Mouse (Mus musculus) cerebellum, adult 2 months (tissue): ENCODE results near the gene Pla2g10. TPM values are rescaled to one million over a fixed set of nuclear protein-coding genes. Genes with fewer than 3 reads are reported as not detected.
"Not testable (repeated sequence)": the region's sequence is repeated elsewhere in the genome, so short reads cannot be mapped to it uniquely, and the experiment has no call there.

Experiments
- DNase-seq, 2 experiments: peaks; one replicate each; pipeline ENCODE4 v3.0.0; 2021
- H3K27ac ChIP-seq: fragments of 200-500 bp; 2 replicates; pipeline ENCODE4 v1.5.1; 2012; ENCODE audit warnings: low read length, control low read depth, inconsistent platforms; ENCODE audit not compliant: insufficient read depth
- H3K27me3 ChIP-seq: fragments of 200-500 bp; 2 replicates; pipeline ENCODE4 v1.6.1; 2012; ENCODE audit warnings: inconsistent platforms, mild to moderate bottlenecking, low read length, moderate library complexity; ENCODE audit not compliant: control insufficient read depth, insufficient read depth
- H3K4me1 ChIP-seq: fragments of 200-500 bp; 2 replicates; pipeline ENCODE4 v1.6.1; 2011; ENCODE audit warnings: low read length; ENCODE audit not compliant: control insufficient read depth, insufficient read depth
- H3K4me3 ChIP-seq: fragments of 200-500 bp; replicated peaks from 2 replicates; pipeline ENCODE3; 2011; ENCODE audit warnings: mild to moderate bottlenecking, low read depth, low read length, control low read depth; ENCODE audit not compliant: insufficient read depth
- CTCF ChIP-seq: fragments of 200-500 bp; IDR thresholded peaks from 2 replicates; pipeline ENCODE4 v1.5.1; 2011; ENCODE audit warnings: low read depth, mild to moderate bottlenecking, control low read depth, low read length, moderate library complexity, borderline replicate concordance; ENCODE audit not compliant: insufficient read depth
- POLR2A ChIP-seq: fragments of 200-500 bp; IDR thresholded peaks from 2 replicates; pipeline ENCODE4 v1.6.1; 2011; ENCODE audit warnings: low read length, control low read depth, borderline replicate concordance; ENCODE audit not compliant: insufficient read depth
- WGBS: fragments of 180-500 bp; shearing (Covaris S2); methylation state at CpG from one replicate; pipeline ENCODE4 v1.1.7; 2018; 5-methylcytosine and 5-hydroxymethylcytosine counted together
- polyA plus RNA-seq: library from polyadenylated mRNA; depleted of rRNA; stranded (reverse); fragments of >200 nt; gene quantifications from 2 replicates; pipeline ENCODE4 v1.2.3, GENCODE M21; 2012

Gene Pla2g10
- polyA plus RNA-seq, 1 experiment = not detected

DNA sequence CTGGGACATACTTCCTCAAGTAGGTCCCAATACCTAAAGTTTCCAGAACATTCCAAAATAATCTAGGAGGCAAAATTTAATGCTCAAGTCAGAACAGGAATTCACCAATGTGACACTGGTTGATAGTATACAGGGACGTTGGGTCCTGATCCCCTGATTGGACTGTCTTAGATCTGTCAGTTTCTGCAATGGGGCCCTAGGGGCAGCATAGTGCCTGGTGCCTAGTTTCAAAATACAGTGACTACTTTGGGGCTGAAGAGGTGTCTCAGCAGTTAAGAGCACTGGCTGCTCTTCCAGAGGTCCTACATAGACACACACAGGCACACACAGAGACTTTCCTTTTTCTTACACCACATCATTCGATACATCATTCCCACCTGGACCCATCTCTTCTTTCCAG lies 10.1 kb upstream of the Pla2g10 start:
- no peak for DNase-seq
- WGBS = 82% methylated on average over 2 of the region's 2 CpGs
- Histone ChIP-seq H3K4me3 (no peak overlapping the region), H3K27me3 (no peaks in the 10 kb centered on the region), H3K4me1 (no peaks in the 10 kb centered on the region), H3K27ac (no peak overlapping the region)
- TF ChIP-seq CTCF (no peak), POLR2A (no peak)

DNA sequence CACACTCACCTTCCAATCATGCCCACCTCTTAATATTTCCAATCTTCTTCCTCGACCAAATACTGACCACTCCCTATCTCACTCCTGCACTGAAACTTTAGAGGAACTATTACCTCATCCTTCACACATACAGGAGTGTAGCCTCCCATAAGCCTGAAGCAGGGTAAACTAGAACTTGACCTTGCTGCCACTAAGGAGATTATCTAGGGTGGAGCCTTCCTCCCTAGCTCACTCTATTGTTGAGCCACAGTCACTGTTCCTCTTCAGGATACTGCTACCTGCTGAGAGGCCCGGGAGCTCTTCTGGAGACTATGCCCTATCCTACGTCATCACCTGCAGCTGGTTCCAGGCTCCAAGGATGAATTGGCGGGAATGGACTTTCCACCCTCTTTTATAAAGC lies 8.3 kb upstream of the Pla2g10 start:
- not testable (repeated sequence) for H3K27ac ChIP-seq, DNase-seq, H3K27me3 ChIP-seq, H3K4me1 ChIP-seq, H3K4me3 ChIP-seq
- 55% methylated on average over 4 of the region's 4 CpGs for whole genome bisulfite sequencing

DNA sequence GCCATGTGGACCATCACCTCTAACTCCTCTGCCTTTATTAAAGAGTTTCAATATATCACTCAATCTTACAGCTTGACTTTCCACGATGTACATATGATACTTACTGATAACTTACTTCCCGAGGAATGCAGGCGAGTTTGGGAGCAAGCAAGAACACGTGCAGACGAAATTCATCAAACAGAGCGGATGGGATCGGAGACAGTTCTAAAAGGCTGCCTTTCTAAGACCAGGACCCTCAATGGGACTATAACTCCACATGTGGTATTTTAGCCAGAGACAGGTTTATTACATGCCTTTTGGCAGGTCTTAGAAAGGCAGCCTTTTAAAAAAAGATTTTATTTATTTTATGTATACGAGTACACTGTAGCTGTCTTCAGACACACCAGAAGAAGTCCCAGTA lies 5.2 kb upstream of the Pla2g10 start:
- Histone ChIP-seq H3K4me3 (no peak overlapping the region), H3K27me3 (no peaks in the 10 kb centered on the region), H3K27ac (no peak overlapping the region), H3K4me1 (no peaks in the 10 kb centered on the region)
- 87% methylated on average over 8 of the region's 8 CpGs for WGBS
- TF ChIP-seq CTCF (no peak), POLR2A (no peak)
- no peak for DNase-seq

DNA sequence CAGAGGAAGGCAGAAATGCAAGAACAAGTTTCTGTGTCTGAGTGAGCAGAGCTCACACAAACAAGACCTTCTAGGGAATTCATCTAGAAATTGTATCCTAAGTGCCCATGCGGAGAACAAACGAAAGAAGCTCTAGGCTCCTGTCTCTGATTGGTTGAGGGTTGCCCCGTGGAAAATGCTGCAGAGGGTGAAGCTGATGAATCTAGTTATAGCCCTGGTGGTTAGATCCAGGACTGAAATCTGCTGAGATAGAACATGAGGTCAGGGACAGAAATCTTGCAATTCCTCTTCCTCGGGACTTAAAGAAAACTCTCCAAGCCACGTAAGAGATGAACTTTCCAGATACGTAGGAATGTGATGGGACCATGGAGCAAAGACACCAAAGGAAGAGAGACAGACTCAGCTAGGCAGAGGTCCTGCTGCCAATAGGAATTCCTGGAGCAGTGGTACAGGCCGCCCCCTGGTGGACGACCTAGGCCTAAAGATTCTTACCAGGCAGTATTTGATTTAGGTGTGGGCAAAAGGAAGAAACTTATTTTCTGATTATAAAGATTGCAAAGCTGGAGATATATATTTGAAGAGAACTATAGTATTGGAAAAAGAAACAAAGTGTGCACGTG lies 2.8 kb upstream of the Pla2g10 start:
- TF ChIP-seq CTCF (peak; percentile 75), POLR2A (no peak)
- no peaks in the 10 kb centered on the region for H3K27me3 ChIP-seq
- no peak overlapping the region for H3K27ac ChIP-seq
- H3K4me1 ChIP-seq = no peaks in the 10 kb centered on the region
- WGBS = 17% methylated on average over 9 of the region's 9 CpGs
- DNase-seq = peak; percentile 61 to 75
- no peak overlapping the region for H3K4me3 ChIP-seq

DNA sequence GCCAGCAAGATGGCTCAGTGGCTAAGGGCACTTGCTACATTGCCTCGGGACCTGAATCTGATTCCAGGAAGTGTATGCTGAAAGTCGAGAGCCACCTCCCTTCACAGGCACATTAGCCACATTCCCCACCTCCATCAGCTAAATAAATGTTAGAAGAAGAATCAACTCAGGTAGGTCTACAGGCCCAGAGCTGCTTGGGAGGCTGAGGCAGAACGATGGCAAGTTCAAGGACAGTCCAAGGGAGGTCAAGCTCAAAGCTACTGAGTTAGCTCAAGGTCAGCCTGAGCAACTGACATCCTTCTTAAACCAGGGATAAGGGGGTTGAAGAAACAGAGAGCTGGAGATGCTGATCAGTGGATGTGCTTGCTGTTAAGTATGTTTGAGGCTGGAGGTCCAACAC lies 2.0 kb upstream of the Pla2g10 start:
- no peaks in the 10 kb centered on the region for H3K27me3 ChIP-seq
- WGBS = 79% methylated on average over 3 of the region's 3 CpGs
- DNase-seq = no peak
- H3K4me1 ChIP-seq = no peaks in the 10 kb centered on the region
- no peak overlapping the region for H3K4me3 ChIP-seq
- TF ChIP-seq POLR2A (no peak), CTCF (no peak)
- no peak overlapping the region for H3K27ac ChIP-seq

DNA sequence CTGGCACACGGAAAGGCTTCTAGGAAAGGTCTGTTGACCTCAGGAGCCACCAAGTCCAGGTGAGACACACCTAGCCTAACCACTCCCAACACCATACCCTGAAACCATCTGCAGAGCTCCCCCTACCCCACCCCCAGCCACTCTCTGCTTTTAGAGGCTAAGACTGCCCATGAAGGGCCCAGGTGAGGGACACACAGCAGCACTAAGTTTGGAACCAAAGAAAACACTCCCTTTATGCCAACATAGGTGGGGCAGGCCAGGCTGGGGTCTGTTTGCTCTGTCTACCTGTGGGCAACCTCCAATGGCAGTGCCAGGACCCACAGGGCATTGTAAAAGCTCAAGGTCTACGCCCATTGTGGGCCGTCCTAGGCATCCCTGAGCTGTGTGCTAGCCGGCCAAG lies 1.4 kb downstream of the Pla2g10 start:
- TF ChIP-seq CTCF (no peak), POLR2A (no peak)
- no peak for DNase-seq
- H3K4me3 ChIP-seq = no peak overlapping the region
- H3K27ac ChIP-seq = no peak overlapping the region
- H3K4me1 ChIP-seq = no peaks in the 10 kb centered on the region
- 85% methylated on average over 4 of the region's 4 CpGs for WGBS
- no peaks in the 10 kb centered on the region for H3K27me3 ChIP-seq

DNA sequence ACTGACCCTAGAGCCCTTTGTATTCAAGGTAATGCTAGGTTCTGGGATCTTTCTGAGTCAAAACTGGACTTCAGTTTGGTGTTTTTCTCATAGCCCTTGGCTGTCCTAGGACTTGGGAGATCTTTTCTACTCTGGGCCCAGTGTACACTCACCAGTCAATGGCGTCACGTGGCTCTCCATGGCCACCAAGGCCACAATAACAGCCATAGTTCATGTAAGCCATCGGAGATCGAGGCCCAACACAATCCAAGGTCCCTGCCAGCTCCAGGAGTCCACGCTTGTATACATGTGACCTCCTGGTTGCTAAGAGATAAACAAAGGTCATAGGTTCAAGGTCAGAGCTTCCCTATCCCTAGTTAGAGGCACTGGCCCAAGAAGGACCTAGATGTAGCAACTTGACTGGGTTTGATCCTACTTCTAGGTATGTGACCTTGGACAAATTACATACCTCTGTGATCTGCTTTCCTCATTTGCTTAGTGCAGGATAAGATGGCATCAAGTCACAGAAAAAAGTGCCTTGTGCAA lies 2.9 kb downstream of the Pla2g10 start:
- H3K4me3 ChIP-seq = no peak overlapping the region
- WGBS = 86% methylated on average over 5 of the region's 5 CpGs
- TF ChIP-seq CTCF (no peak), POLR2A (no peak)

DNA sequence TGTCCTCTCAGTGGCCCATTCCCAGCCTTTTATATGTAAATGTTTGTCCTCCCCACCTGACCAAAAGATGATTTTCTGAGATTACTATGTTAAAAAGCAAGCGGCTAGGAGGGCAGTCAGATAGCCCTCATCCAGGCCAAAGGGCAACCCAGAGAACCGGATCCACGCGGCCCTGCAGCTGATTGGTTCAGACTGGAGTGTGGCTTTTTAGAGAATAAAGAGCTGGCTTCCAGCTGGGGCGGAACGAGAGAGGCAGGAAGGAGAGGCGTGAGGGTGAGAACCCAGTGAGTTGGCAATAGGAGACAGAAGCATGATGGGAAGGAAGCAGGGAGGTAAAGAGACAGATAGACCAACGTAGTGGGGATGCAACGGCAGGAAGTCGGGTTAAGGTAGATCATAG lies 7.8 kb downstream of the Pla2g10 start:
- no peak overlapping the region for H3K4me3 ChIP-seq
- no peak for DNase-seq
- 29% methylated on average over 10 of the region's 10 CpGs for WGBS
- no peaks in the 10 kb centered on the region for H3K4me1 ChIP-seq
- TF ChIP-seq POLR2A = no peak
- no peak for TF ChIP-seq CTCF
- no peaks in the 10 kb centered on the region for H3K27me3 ChIP-seq
- no peak overlapping the region for H3K27ac ChIP-seq

More for the DNA sequence above, 2.9 kb downstream of the Pla2g10 start:
- Histone ChIP-seq H3K27ac (no peak overlapping the region), H3K4me1 (no peaks in the 10 kb centered on the region), H3K27me3 (no peaks in the 10 kb centered on the region)
- DNase-seq = no peak
